Mouse (Mus musculus): ENCODE measurements around the gene Zfp212.

The Zfp212 gene

DNA sequence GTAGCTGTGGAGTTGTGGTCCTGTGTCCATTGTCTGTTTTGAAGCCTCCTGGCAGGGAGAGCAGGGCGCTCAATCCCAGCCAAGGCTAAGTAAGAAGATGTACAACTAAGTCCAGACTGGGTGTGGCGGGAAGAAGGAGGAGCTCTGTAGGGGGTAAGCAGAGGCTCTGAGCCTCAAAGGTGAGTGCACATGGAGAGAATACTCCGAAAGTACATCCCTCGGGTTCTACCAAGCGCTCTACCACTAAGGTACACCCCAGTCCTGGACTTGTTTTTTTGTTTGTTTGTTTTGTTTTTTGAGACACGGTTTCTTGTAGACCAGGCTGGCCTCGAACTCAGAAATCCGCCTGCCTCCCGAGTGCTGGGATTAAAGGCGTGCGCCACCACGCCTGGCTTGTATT is 22.2 kb downstream of the Zfp212 start:
- no peak for DNase-seq (ENCODE audit: low spot score)

DNA sequence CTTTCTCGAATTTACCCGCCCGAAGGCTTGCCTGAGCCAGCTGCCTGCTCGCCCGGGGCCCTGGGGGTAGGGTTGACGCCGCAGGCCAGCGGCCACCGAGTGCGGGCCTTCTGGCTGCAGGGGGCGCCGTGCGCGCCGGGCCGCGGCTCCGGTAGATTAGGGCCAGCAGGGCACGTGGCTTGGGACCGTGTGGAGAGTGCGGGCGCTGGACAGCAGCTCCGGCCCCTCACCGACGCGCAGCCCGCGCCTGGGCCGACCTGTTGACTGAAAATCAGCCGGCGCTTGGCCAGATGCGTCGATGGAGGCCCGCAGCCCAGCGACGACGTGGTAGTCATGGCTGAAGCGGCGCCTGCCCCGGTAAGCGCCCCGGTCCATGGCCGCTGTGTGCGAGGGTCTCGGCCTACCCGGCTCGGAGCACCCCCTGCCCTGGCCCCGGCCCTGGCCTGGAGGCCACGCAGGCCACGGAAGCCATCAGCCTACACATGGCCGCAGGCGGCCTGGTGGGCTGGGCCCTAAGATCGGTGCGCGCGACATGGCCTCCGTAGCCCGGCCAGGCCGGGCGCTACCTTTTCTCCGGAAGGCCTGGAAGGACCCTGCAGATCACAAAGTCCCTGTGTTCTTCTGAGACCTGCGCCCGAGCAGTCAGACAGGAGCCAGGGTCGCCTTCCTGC is 22.9 kb downstream of the Zfp212 start:
- DNase-seq (ENCODE audit: low spot score), result no peak

DNA sequence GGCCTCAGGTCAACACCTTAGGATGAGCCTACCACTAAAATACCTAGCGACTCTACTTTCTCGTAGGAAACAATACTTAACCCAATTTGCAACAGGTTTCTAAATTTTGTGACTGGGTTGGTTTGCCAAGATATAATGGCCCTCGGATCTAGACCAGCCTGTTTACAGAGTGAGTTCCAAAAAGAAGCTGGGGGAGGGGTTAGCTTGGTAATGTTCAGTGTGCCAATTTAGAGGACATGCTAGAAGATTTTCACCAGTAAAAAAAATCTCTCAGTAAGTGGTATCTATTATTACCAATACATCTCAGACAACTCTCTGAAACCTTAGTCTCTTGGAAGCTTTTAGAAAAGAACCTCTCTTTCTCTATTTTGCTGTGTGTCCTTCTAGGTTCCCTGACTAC is 23.4 kb downstream of the Zfp212 start:
- DNase-seq (ENCODE audit: low spot score), result no peak

DNA sequence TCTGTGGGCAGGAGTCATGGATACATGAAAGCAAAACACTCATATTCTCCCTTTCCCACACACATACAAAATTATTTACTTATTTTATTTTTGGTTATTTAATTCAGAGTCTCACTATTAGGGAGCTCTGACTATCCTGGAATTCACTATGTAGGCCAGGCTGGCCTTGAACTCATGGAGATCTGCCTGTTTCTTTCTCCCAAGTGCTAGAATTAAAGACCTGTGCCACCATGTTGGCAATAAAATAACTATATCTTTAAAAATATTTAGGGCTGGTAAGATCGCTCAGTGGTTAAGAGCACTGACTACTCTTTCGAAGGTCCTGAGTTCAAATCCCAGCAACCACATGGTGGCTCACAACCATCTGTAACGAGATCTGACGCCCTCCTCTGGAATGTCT is 27.1 kb downstream of the Zfp212 start:
- DNase-seq (ENCODE audit: low spot score), result no peak

DNA sequence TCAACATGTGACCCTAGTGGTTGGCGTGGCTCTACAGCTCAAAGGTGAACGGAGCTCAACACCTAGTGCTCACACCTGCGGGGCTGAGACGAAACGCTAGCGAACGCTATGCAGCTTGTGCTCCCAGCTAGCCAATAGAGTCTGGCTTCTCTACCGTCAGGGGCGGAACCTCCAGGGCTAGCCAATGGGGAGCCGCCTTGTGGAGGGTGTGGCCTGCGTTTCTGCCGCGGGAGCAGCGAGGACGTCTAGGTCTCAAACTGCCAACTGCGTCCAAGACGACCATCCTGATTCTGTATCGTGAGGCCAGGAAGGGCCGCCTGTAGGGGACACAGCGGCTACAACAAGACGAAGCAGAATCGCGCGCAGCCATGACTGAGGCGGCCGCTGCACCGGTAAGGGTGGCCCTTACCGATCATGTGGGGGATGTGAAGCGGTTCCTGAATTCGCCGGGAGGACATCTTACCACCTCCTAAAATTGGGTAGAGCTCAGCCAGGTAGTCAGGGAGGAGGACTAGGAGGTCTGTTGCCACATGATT is 33.0 kb downstream of the Zfp212 start, which contains the start of gene Zfp956:
TSS of gene Zfp956 (plus strand) at position 200 of the 536 bp plus-strand sequence.
- DNase-seq (ENCODE audit: low spot score), result peak; percentile 92

DNA sequence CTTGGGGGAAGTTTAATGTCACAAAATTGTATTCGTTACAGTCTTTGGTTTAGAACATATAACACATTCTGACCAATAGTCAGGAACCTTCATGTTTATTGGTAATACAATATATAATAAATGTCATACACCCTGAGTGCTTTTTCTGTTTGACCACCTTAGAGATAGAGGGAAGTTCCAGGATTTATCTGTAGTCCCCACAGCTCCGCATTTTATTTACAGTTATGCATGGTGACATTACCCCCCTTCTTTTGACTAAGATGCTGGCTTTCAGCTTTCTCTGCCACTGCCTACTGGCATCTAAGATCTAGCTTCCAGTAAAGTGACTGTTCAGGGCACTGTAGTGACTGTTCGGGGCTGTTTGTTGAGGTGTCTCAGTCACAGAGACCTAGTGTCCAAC is 34.1 kb downstream of the Zfp212 start:
- no peak for DNase-seq (ENCODE audit: low spot score)

DNA sequence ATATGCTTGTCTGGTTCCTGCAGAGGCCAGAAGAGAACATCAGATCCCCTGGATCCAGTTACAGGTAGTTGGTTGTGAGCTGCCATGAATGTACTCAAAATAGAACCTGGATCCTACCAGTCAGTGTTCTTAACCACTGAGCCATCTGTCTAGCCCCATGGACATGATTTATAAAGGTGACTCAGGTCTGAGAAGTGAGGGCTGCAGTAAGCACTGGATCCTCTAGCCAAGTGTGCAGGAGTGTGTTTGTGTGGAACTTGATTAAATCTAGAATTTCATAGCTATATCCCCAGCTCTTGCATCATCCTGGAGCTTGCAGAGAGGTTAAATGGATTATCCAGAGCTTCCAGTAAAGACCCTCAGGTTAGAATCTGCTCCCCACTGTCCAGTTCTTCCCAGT is 37.5 kb downstream of the Zfp212 start:
- no peak for DNase-seq (ENCODE audit: low spot score)

DNA sequence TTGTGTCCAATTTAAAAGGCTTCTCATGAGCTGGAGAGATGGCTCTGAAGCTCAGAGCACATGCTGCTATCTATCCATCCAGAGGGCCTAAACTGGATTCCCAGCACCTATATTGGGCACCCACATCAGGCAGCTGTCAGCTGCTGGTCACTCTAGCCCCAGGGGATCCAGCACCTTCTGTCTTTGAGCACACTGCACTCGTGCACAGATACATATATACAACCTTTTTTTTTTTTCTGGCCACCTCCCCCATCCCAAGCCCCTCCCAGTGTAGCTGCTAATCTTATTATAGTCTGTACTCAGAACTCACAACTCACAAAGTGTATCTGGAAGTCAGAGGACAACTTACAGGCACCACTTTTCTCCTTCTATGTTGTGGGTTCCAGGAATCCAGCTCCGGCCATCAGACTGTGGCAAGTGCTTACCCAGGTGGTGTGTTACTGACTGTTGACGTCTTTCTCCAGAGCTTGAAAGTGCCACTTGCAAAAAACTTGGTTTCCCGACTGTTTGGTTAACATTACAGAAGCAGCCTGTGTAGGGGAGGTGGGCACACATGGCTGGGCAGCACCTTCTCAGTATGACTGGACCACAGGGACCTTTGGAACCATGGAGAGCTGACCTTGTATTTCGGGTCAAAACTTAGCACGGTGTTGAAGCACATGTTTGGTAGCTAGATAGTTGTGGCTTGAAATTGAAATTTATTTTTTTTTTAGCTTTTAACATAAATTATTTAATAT is 40.6 kb downstream of the Zfp212 start:
- no peak for DNase-seq (ENCODE audit: low spot score)

DNA sequence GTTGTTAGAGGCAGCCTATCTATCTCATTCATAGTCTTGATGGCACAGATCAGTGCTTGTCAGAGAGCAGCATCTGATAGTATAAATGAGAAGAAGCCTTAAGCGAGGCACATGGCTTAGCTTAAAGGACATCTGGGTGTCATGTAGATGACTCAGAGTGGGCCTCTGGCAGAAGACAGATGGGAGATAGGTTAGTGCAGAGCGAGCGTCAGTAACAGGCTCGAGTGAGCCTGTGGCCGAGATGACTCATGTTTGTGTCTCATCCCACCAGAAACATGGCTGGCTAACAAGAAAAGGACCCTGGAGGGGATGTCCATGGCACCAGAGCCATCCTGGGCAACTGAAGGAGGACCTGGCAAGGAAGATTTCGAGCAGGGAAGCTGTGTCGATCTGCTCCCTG is 42.8 kb downstream of the Zfp212 start:
- no peak for DNase-seq (ENCODE audit: low spot score)

DNA sequence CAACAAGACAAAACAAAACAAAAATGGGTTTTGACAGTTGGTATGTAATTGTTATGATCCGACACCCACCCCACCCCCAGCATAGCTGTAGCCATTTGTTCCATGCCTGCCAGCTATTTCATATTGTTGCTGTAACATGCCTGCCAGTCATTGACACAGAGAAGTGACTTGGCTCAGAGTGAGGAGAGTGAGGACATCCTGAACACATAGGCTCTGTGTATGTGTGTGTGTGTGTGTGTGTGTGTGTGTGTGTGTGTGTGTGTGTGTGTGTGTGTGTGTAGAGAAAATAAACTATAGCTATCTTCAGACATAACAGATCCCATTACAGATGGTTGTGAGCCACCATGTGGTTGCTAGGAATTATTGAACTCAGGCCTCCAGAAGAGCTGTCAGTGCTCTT is 47.9 kb downstream of the Zfp212 start:
- peak; percentile 69 for DNase-seq (ENCODE audit: low spot score)

DNA sequence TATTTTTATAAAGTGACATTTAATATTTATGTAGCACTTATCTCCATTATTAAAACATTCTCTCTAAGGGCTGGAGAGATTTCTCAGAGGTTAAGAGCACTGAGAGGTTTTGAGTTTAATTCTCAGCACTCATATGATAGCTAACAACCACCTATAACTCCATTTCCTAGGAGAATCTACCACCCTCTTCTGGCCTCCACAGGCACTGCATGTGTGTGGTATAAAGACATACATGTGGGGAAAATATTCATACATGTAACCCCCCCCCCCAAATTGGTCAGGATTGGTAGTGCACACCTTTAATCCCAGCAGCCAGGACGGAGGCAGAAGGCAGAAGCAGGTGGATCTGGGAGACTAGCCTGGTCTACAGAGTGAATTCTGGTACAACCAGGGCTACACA is 54.3 kb downstream of the Zfp212 start:
- DNase-seq (ENCODE audit: low spot score), result no peak

DNA sequence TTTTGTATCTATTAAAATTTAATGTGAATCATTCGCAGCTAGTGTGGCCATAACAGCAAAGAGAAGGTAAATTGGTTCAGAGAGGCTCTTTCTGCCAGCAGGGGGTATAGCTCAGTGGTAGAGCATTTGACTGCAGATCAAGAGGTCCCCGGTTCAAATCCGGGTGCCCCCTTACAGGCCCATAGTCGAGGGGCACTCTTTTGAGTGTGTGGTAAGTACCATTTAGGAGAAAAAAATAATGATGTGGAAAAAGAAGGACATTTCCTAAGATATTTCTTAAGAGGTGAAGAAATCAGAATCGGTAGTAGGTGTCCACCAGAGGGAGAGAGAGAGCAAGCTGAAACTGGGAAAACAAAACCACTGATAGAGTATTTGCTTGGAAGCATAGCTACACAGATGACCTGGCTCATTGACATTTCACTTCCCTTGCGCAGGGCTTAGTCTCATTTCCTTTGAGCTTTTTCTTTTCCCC is 58.7 kb downstream of the Zfp212 start:
- peak; percentile 91 for DNase-seq (ENCODE audit: low spot score)

All from adipocyte (in vitro differentiated cells).